Mouse (Mus musculus) macrophage (primary cell): Measurements from ENCODE around the gene Pom121. TPM values are rescaled to one million over a fixed set of nuclear protein-coding genes. Genes with fewer than 3 reads are reported as not detected.
"Not testable (repeated sequence)": the region's sequence is repeated elsewhere in the genome, so short reads cannot be mapped to it uniquely, and the experiment has no call there.

Source experiments
- H3K27ac ChIP-seq: fragments of 350-480 bp; formaldehyde crosslinking; 2 replicates; pipeline ENCODE4 v1.9.0; 2021
- H3K36me3 ChIP-seq: fragments of 350-480 bp; formaldehyde crosslinking; 2 replicates; pipeline ENCODE4 v1.9.0; 2021; ENCODE audit errors: inconsistent target
- H3K4me3 ChIP-seq: fragments of 350-480 bp; formaldehyde crosslinking; 2 replicates; pipeline ENCODE4 v1.9.0; 2021; ENCODE audit errors: inconsistent target
- H3K79me2 ChIP-seq: fragments of 350-480 bp; formaldehyde crosslinking; 2 replicates; pipeline ENCODE4 v1.9.0; 2021; ENCODE audit errors: inconsistent target
- WGBS: methylation state at CpG from one replicate; pipeline ENCODE4 v1.1.7; 2026; ENCODE audit warnings: inconsistent platforms; ENCODE audit not compliant: missing documents; 5-methylcytosine and 5-hydroxymethylcytosine counted together
- polyA plus RNA-seq: library from polyadenylated mRNA; stranded (reverse); fragments of 250-400 nt; gene quantifications from 3 replicates; pipeline ENCODE4 v1.2.4, GENCODE M21; 2018; ENCODE audit warnings: inconsistent platforms

Gene Pom121
- polyA plus RNA-seq, 1 experiment from 2014 or later = 16.7 TPM

GRCm38 (mm10) chr5:135381356-135381925 lies 12.9 kb downstream of the Pom121 start:
- H3K4me3 ChIP-seq = no peak overlapping the region
- peaks cover 86% of the 10 kb centered on the region for H3K36me3 ChIP-seq
- 95% methylated on average over 10 of the region's 10 CpGs for WGBS
- H3K79me2 ChIP-seq = no peaks in the 10 kb centered on the region
- no peak overlapping the region for H3K27ac ChIP-seq

- no peaks in the 10 kb centered on the region for H3K79me2 ChIP-seq
- H3K27ac ChIP-seq = no peak overlapping the region
- no peak overlapping the region for H3K4me3 ChIP-seq
- peaks cover 93% of the 10 kb centered on the region for H3K36me3 ChIP-seq
- 91% methylated on average over 4 of the region's 4 CpGs for WGBS
Observed at GRCm38 (mm10) chr5:135380681-135381080, 13.7 kb downstream of the Pom121 start.

- Histone ChIP-seq H3K27ac (no peak overlapping the region), H3K79me2 (no peaks in the 10 kb centered on the region), H3K36me3 (peaks cover 71% of the 10 kb centered on the region), H3K4me3 (no peak overlapping the region)
- 84% methylated on average over 2 of the region's 2 CpGs for whole genome bisulfite sequencing
Observed at GRCm38 (mm10) chr5:135376341-135376740, 18.0 kb downstream of the Pom121 start.

- Histone ChIP-seq H3K4me3 (no peak overlapping the region), H3K36me3 (peaks cover 59% of the 10 kb centered on the region), H3K79me2 (peaks cover 6% of the 10 kb centered on the region; the same call in 1 of the 2 replicates), H3K27ac (no peak overlapping the region)
- WGBS = 61% methylated on average over 8 of the region's 8 CpGs
Observed at GRCm38 (mm10) chr5:135375167-135375566, 19.2 kb downstream of the Pom121 start.

- 95% methylated on average over 5 of the region's 5 CpGs for WGBS
- Histone ChIP-seq H3K27ac (no peak overlapping the region), H3K36me3 (peaks cover 44% of the 10 kb centered on the region), H3K4me3 (no peak overlapping the region), H3K79me2 (peaks cover 7% of the 10 kb centered on the region; the same call in 1 of the 2 replicates)
Observed at GRCm38 (mm10) chr5:135373601-135374000, 20.7 kb downstream of the Pom121 start.

GRCm38 (mm10) chr5:135371195-135371594 lies 23.2 kb downstream of the Pom121 start:
- 91% methylated on average over 10 of the region's 13 CpGs for WGBS
- H3K27ac ChIP-seq = no peak overlapping the region
- no peak overlapping the region for H3K4me3 ChIP-seq
- H3K79me2 ChIP-seq = peaks cover 7% of the 10 kb centered on the region; the same call in 1 of the 2 replicates
- H3K36me3 ChIP-seq = peaks cover 23% of the 10 kb centered on the region

GRCm38 (mm10) chr5:135369787-135370654 lies 24.3 kb downstream of the Pom121 start, which contains the start of gene Nsun5:
Nsun5 (plus strand) TSS chr5:135369953.
- Histone ChIP-seq H3K4me3 (peak within 1 kb of the TSS; percentile 72), H3K27ac (peak within 1 kb of the TSS; percentile 73), H3K36me3 (peaks cover 11% of the 10 kb centered on the region), H3K79me2 (peaks cover 7% of the 10 kb centered on the region; the same call in 1 of the 2 replicates)
- WGBS = 1% methylated on average over 64 of the region's 64 CpGs

- peak overlapping the region; percentile 73 for H3K27ac ChIP-seq
- not testable (repeated sequence) for H3K36me3 ChIP-seq, H3K79me2 ChIP-seq
- peak overlapping the region; percentile 72 for H3K4me3 ChIP-seq
- WGBS = 64% methylated on average over 7 of the region's 9 CpGs
Observed at GRCm38 (mm10) chr5:135369196-135369595, 25.1 kb downstream of the Pom121 start.

GRCm38 (mm10) chr5:135368312-135368711 lies 26.0 kb downstream of the Pom121 start:
- Histone ChIP-seq H3K36me3 (no peaks in the 10 kb centered on the region), H3K27ac (no peak overlapping the region), H3K4me3 (no peak overlapping the region), H3K79me2 (peaks cover 7% of the 10 kb centered on the region; the same call in 1 of the 2 replicates)
- 81% methylated on average over 4 of the region's 6 CpGs for WGBS

GRCm38 (mm10) chr5:135367841-135368240 lies 26.5 kb downstream of the Pom121 start:
- no peak overlapping the region for H3K4me3 ChIP-seq
- no peak overlapping the region for H3K27ac ChIP-seq
- H3K36me3 ChIP-seq = no peaks in the 10 kb centered on the region
- WGBS = 52% methylated on average over 6 of the region's 6 CpGs
- H3K79me2 ChIP-seq = peaks cover 7% of the 10 kb centered on the region; the same call in 1 of the 2 replicates

- no peak overlapping the region for H3K27ac ChIP-seq
- no peak overlapping the region for H3K4me3 ChIP-seq
- H3K36me3 ChIP-seq = no peaks in the 10 kb centered on the region
- WGBS = 42% methylated on average over 12 of the region's 12 CpGs
- H3K79me2 ChIP-seq = no peaks in the 10 kb centered on the region
Observed at GRCm38 (mm10) chr5:135363540-135363939, 30.8 kb downstream of the Pom121 start.

GRCm38 (mm10) chr5:135362572-135362971 lies 31.8 kb downstream of the Pom121 start:
- 74% methylated on average over 3 of the region's 3 CpGs for WGBS
- no peak overlapping the region for H3K4me3 ChIP-seq
- no peak overlapping the region for H3K27ac ChIP-seq
- H3K36me3 ChIP-seq = no peaks in the 10 kb centered on the region
- H3K79me2 ChIP-seq = no peaks in the 10 kb centered on the region

- WGBS = 91% methylated on average over 2 of the region's 2 CpGs
- H3K79me2 ChIP-seq = no peaks in the 10 kb centered on the region
- no peak overlapping the region for H3K4me3 ChIP-seq
- no peak overlapping the region for H3K27ac ChIP-seq
- H3K36me3 ChIP-seq = no peaks in the 10 kb centered on the region
Observed at GRCm38 (mm10) chr5:135359772-135360171, 34.6 kb downstream of the Pom121 start.

GRCm38 (mm10) chr5:135357556-135357955 lies 36.8 kb downstream of the Pom121 start:
- 66% methylated on average over 2 of the region's 2 CpGs for WGBS
- Histone ChIP-seq H3K36me3 (no peaks in the 10 kb centered on the region), H3K79me2 (no peaks in the 10 kb centered on the region)

GRCm38 (mm10) chr5:135356090-135356489 lies 38.3 kb downstream of the Pom121 start:
- H3K27ac ChIP-seq = no peak overlapping the region
- no peaks in the 10 kb centered on the region for H3K79me2 ChIP-seq
- no peak overlapping the region for H3K4me3 ChIP-seq
- H3K36me3 ChIP-seq = no peaks in the 10 kb centered on the region
- 27% methylated on average over 1 of the region's 1 CpGs for WGBS

More at GRCm38 (mm10) chr5:135357556-135357955, 36.8 kb downstream of the Pom121 start:
- Histone ChIP-seq H3K27ac (no peak overlapping the region), H3K4me3 (no peak overlapping the region)
